Mouse (Mus musculus): ENCODE measurements around the gene Mrnip. TPM values are rescaled to one million over a fixed set of nuclear protein-coding genes. Genes with fewer than 3 reads are reported as not detected.

Gene Mrnip
- total and polyA plus RNA-seq, 2 experiments from 2014 or later, result 34.0 to 40.8 TPM

GRCm38 (mm10) chr11:50224671-50225530 is 50.7 kb downstream of the Mrnip start:
- WGBS, result under 1% methylated on average over 63 of the region's 70 CpGs
- peak; percentile 80 for ATAC-seq
- H3K9ac ChIP-seq (replicated peaks; ENCODE audit: low read length), result peak overlapping the region; percentile 97
- peak overlapping the region; percentile 95 for H3K27ac ChIP-seq
- H3K4me2 ChIP-seq (ENCODE audit: low read depth, low read length), result peak overlapping the region; percentile 77
- H3K4me3 ChIP-seq (ENCODE audit: low read length), result peak overlapping the region; percentile 84
- no peaks in the 10 kb centered on the region for H3K36me3 ChIP-seq (ENCODE audit: insufficient read depth, low read length)
- H3K9me3 ChIP-seq (ENCODE audit: low read length), result no peaks in the 10 kb centered on the region
- peaks cover 39% of the 10 kb centered on the region for H3K4me1 ChIP-seq (ENCODE audit: insufficient read depth, low read length)
- TF ChIP-seq CTCF (IDR thresholded peaks at IDR 0.05; ENCODE audit: low read depth), result no peak; the same call in 1 of the 2 replicates
- H3K27me3 ChIP-seq (ENCODE audit: insufficient read depth, low read length), result no peaks in the 10 kb centered on the region
- DNase-seq (ENCODE audit: low spot score), result peak; percentile 86

DNA sequence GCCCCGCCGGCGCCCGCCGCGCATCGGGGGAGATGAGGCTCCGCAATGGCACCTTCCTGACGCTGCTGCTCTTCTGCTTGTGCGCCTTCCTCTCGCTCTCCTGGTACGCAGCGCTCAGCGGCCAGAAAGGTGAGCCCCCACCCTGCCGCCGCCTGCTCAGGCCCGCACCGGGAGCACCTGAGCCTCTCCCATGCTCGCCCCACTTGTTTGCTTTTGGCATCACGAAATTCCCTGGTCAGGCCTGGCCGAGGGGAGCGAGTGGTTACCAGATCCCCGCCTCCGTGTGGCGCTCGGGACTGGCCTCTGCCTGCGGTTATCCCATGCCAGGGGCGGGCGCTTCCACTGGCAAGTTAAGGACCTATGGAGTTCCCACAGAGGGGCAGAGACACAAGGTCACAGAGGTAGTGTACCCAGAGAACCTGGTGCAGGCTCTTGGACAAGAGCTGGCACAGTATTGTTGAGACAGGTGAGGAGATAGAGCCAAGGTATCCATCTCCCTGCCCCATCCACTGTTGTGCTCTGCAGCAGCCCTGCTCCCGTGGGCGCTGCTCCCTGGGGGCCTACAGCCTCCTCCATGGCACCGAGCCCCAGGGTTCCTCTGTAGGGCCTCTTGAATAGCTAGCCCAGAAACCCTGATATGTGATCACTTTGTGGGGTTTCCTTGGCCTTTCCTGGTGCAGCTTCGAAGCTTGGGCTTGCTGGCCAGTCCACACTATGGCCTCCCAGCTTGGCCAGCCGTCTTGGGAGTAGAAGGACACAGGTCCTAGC is 51.6 kb downstream of the Mrnip start:
- H3K4me3 ChIP-seq (ENCODE audit: low read length), result peak overlapping the region; percentile 84

DNA sequence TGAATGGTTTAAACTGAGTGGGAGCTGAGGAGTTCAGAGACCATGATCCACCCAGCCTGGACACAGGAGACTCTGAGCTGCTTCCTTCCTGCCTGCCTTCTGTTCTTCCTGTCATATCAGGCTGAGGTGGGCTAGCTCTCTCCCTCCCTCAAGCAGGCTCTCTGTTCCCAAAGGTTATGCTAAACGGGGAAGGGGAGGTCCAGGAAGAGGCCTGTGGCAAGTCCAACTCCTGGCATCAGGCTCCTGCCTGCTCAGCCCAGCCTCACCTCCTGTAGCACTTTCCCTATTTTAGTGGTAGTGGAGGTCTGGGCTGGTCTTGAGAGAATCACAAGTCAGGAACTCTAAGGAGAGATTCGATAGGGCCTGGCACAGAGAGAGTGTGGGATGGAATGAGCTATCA is 52.2 kb downstream of the Mrnip start:
- Histone ChIP-seq H3K4me3 (ENCODE audit: low read length) (peak overlapping the region; percentile 84), H3K27ac (peak overlapping the region; percentile 95; the same call in 1 of the 2 replicates), H3K9me3 (ENCODE audit: low read length) (no peaks in the 10 kb centered on the region), H3K27me3 (ENCODE audit: insufficient read depth, low read length) (no peaks in the 10 kb centered on the region), H3K9ac (replicated peaks; ENCODE audit: low read length) (peak overlapping the region; percentile 97), H3K4me2 (ENCODE audit: low read depth, low read length) (peak overlapping the region; percentile 77), H3K36me3 (ENCODE audit: insufficient read depth, low read length) (no peaks in the 10 kb centered on the region; the same call in 1 of the 2 replicates), H3K4me1 (ENCODE audit: insufficient read depth, low read length) (peaks cover 39% of the 10 kb centered on the region)
- TF ChIP-seq CTCF (IDR thresholded peaks at IDR 0.05; ENCODE audit: low read depth), result no peak
- ATAC-seq, result no peak
- WGBS, result 37% methylated on average over 2 of the region's 2 CpGs
- DNase-seq (ENCODE audit: low spot score), result no peak

More for the DNA sequence above, 51.6 kb downstream of the Mrnip start:
- DNase-seq (ENCODE audit: low spot score) (peak; percentile 48), ATAC-seq (peak; percentile 19)
- no peaks in the 10 kb centered on the region for H3K27me3 ChIP-seq (ENCODE audit: insufficient read depth, low read length)
- H3K4me2 ChIP-seq (ENCODE audit: low read depth, low read length), result peak overlapping the region; percentile 77
- no peaks in the 10 kb centered on the region; the same call in 1 of the 2 replicates for H3K36me3 ChIP-seq (ENCODE audit: insufficient read depth, low read length)
- WGBS, result 3% methylated on average over 31 of the region's 34 CpGs
- no peaks in the 10 kb centered on the region for H3K9me3 ChIP-seq (ENCODE audit: low read length)
- H3K9ac ChIP-seq (replicated peaks; ENCODE audit: low read length), result peak overlapping the region; percentile 97
- H3K27ac ChIP-seq, result peak overlapping the region; percentile 95
- peaks cover 39% of the 10 kb centered on the region for H3K4me1 ChIP-seq (ENCODE audit: insufficient read depth, low read length)
- TF ChIP-seq CTCF (IDR thresholded peaks at IDR 0.05; ENCODE audit: low read depth), result peak; percentile 29

DNA sequence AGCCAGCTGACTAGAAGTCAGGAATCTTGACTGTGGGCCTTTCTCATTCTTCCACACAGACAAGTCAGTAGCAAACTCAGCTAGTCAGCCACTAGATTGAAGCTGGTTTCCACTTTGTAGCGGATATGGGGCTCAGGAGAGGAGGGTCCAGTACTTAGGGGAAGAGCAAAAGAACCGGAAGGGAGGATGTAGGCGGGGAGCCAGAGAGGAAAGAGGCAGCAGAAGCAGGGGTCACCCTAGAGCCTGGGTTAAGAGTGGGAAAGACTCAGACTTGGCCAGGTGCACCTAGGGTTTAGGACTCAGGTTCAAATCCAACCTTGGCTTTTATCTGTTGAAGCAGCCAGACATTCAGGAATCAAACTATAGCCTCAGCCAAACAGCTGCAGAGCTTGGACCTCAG is 53.0 kb downstream of the Mrnip start:
- Histone ChIP-seq H3K27ac (no peak overlapping the region), H3K4me2 (ENCODE audit: low read depth, low read length) (no peak overlapping the region), H3K9me3 (ENCODE audit: low read length) (no peaks in the 10 kb centered on the region), H3K36me3 (ENCODE audit: insufficient read depth, low read length) (peaks cover 3% of the 10 kb centered on the region; the same call in 1 of the 2 replicates), H3K27me3 (ENCODE audit: insufficient read depth, low read length) (no peaks in the 10 kb centered on the region), H3K4me3 (ENCODE audit: low read length) (no peak overlapping the region), H3K4me1 (ENCODE audit: insufficient read depth, low read length) (peaks cover 39% of the 10 kb centered on the region), H3K9ac (replicated peaks; ENCODE audit: low read length) (no peak overlapping the region)
- no peak for TF ChIP-seq CTCF (IDR thresholded peaks at IDR 0.05; ENCODE audit: low read depth)
- no peak for ATAC-seq
- DNase-seq (ENCODE audit: low spot score), result no peak
- 76% methylated on average over 3 of the region's 3 CpGs for WGBS

DNA sequence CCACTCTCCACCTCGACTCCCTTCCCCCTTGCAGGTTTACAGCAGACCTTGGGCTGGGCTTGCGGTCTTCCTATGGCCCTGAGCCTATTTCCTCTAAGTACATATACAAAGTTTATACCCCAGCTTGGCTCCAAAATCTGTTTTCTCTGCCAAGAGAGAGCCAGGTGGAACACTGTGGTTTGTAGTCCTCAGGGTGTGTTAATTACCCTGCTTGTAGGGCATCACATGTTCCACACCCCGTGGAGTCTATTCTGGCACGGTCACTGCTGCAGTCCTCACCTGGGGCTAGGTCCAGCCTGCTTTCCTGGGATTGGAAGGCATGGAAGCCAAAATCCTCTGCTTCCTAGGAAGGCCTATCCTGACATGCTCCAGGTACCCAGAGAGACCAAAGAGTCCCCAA is 53.5 kb downstream of the Mrnip start:
- H3K4me2 ChIP-seq (ENCODE audit: low read depth, low read length), result no peak overlapping the region

DNA sequence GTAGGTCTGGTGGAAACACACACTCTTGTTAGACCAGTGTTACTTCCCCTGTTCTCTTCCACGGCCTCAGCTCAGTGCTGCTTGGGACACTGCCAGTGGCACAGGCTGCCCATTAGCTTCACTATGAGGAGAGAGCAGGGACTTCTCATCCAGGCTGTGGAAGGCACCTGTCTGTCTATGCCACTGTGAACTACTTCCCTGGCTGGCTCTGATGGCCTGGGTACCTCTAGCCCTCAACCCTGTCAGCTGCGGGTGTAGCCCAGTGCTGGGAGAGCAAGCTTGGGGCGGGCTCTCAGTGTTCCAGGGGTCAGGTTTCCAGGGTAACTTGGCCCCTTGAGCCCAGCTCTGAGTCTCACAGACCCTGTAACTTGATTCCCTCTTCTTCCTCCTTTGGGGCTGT is 54.5 kb downstream of the Mrnip start:
- ATAC-seq, result no peak
- H3K27me3 ChIP-seq (ENCODE audit: insufficient read depth, low read length), result no peaks in the 10 kb centered on the region
- 11% methylated on average over 3 of the region's 3 CpGs for WGBS

More for the DNA sequence above, 53.5 kb downstream of the Mrnip start:
- no peak overlapping the region for H3K9ac ChIP-seq (replicated peaks; ENCODE audit: low read length)
- no peaks in the 10 kb centered on the region for H3K9me3 ChIP-seq (ENCODE audit: low read length)
- no peaks in the 10 kb centered on the region for H3K27me3 ChIP-seq (ENCODE audit: insufficient read depth, low read length)
- DNase-seq (ENCODE audit: low spot score) (no peak), ATAC-seq (no peak)
- no peak for TF ChIP-seq CTCF (IDR thresholded peaks at IDR 0.05; ENCODE audit: low read depth)
- H3K4me1 ChIP-seq (ENCODE audit: insufficient read depth, low read length), result peaks cover 39% of the 10 kb centered on the region
- no peak overlapping the region for H3K27ac ChIP-seq
- WGBS, result 60% methylated on average over 4 of the region's 4 CpGs
- peaks cover 8% of the 10 kb centered on the region; the same call in 1 of the 2 replicates for H3K36me3 ChIP-seq (ENCODE audit: insufficient read depth, low read length)
- no peak overlapping the region for H3K4me3 ChIP-seq (ENCODE audit: low read length)

More for the DNA sequence above, 54.5 kb downstream of the Mrnip start:
- peak overlapping the region; percentile 34; the same call in 1 of the 2 replicates for H3K27ac ChIP-seq
- no peak for TF ChIP-seq CTCF (IDR thresholded peaks at IDR 0.05; ENCODE audit: low read depth)
- H3K36me3 ChIP-seq (ENCODE audit: insufficient read depth, low read length), result peaks cover 19% of the 10 kb centered on the region
- H3K4me3 ChIP-seq (ENCODE audit: low read length), result no peak overlapping the region
- H3K9me3 ChIP-seq (ENCODE audit: low read length), result no peaks in the 10 kb centered on the region
- H3K4me1 ChIP-seq (ENCODE audit: insufficient read depth, low read length), result peaks cover 36% of the 10 kb centered on the region
- H3K4me2 ChIP-seq (ENCODE audit: low read depth, low read length), result no peak overlapping the region
- DNase-seq (ENCODE audit: low spot score), result peak; percentile 33
- no peak overlapping the region; the same call in 1 of the 2 replicates for H3K9ac ChIP-seq (replicated peaks; ENCODE audit: low read length)
